Mouse (Mus musculus) embryonic facial prominence, embryonic 10.5 days (tissue): ENCODE results near the gene Alox5. TPM values are rescaled to one million over a fixed set of nuclear protein-coding genes. Genes with fewer than 3 reads are reported as not detected.
"Not testable (repeated sequence)": the region's sequence is repeated elsewhere in the genome, so short reads cannot be mapped to it uniquely, and the experiment has no call there.

Source experiments
- DNase-seq: peaks from one replicate; pipeline ENCODE4 v3.0.0-alpha.2; 2017; ENCODE audit warnings: low spot score
- H3K27ac ChIP-seq: fragments of 300-500 bp; sonication (generic); replicated peaks from 2 replicates; pipeline ENCODE4 v1.5.1; 2016; ENCODE audit warnings: mild to moderate bottlenecking
- H3K27me3 ChIP-seq: fragments of 300-500 bp; sonication (generic); replicated peaks from 2 replicates; pipeline ENCODE4 v1.6.1; 2016; ENCODE audit warnings: low read depth, mild to moderate bottlenecking; ENCODE audit not compliant: poor library complexity, severe bottlenecking
- H3K36me3 ChIP-seq: fragments of 300-500 bp; sonication (generic); replicated peaks from 2 replicates; pipeline ENCODE4 v1.6.1; 2016; ENCODE audit warnings: mild to moderate bottlenecking, moderate library complexity
- H3K4me1 ChIP-seq: fragments of 300-500 bp; sonication (generic); 2 replicates; pipeline ENCODE4 v1.6.1; 2016
- H3K4me3 ChIP-seq: fragments of 300-500 bp; sonication (generic); 2 replicates; pipeline ENCODE4 v1.5.1; 2016; ENCODE audit warnings: mild to moderate bottlenecking, moderate library complexity
- H3K9me3 ChIP-seq: fragments of 300-500 bp; sonication (generic); 2 replicates; pipeline ENCODE4 v1.6.1; 2016; ENCODE audit warnings: mild to moderate bottlenecking
- WGBS: fragments of 180-500 bp; shearing (Covaris S2); methylation state at CpG from one replicate; pipeline ENCODE4 v1.1.7; 2016; 5-methylcytosine and 5-hydroxymethylcytosine counted together
- polyA plus RNA-seq: library from polyadenylated mRNA; unstranded; fragments of >200 nt; fragmentation: Nextera tagmentation; extraction: Ambion mirVana; gene quantifications from 2 replicates; pipeline ENCODE4 v1.2.1, GENCODE M21; 2016

Alox5 gene
- 0.68 and 0.93 TPM in 2 replicates for polyA plus RNA-seq

DNA sequence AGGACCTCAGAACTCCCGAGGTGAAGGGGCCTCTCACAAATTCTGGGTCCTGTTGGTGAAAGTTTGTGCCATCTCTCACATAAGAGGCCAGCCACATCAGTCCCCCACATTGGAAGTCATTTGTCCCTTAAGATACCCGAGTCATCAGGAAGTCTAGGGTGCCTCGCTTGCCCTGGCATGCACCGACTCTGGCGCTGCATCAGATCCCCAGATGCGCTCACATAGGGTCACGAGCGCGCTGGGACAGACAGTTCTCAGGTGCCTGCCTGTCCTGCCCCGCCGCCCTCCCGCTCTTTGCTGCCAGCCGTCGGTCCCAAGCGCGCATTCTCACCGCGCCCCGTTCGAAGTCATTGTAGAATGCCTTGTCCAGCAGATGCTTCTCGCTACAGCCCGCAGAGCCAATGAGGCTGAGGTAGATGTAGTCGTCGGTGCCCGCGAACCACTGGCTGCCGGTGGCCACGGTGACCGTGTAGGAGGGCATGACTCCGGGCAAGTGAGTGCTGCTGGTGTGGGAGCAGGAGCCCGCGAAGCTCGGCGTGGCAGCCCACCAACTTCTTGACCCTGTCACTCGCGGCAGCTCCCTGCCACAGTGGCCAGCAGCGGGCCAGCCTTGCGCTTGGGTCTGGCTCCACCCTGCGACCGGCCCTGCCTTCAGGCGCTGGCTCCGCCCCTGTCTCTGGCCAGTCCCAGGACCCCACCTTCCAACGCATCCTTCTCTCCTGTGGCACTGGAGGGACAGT lies at the start of gene Alox5:
Alox5 (minus strand) TSS at position 635 of the 740 bp plus-strand sequence.
- DNase-seq: peak; percentile 55
- Histone ChIP-seq H3K27ac (no peak within 1 kb of the TSS; the same call in 1 of the 2 replicates), H3K36me3 (no peaks in the 10 kb centered on the region), H3K9me3 (no peaks in the 10 kb centered on the region), H3K4me1 (peaks cover 8% of the 10 kb centered on the region), H3K27me3 (peaks cover 47% of the 10 kb centered on the region), H3K4me3 (peak within 1 kb of the TSS; percentile 61)
- WGBS: 2% methylated on average over 43 of the region's 43 CpGs

DNA sequence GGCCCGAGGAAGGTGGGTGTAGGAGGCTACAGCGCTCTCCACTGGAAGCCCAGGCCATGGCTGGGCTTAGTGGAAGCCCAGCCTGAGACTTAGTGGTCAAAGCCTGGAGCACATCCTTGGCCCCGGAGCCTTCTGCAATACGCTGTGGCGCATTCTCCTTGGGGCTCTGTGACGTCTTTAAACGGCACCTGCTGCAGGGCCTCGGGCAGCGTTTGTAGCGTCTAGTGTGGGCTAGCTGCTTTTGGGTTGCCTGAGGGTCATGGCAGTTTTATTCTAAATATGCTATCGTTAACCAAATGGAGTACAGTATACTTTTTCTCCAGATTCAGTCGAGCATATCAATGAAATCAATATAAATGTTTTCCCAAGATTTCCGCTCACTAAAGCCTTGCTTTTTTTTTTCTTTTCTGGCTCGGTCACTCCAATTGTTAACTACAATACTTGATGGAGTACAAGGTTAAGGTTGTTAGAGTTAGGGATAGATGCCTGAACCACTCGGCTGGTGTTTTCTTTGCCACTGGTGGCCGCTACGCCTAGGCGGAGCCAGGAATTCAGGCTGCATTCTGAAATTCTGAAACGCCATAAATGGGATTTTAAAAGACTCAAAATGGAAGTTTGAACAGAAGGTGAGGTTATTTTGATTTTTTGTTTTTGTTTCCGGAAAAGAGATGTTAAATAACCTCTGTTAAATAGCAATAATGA lies 45.5 kb upstream of the Alox5 start, which contains the start of gene Olfr212:
Olfr212 (plus strand) TSS at position 215 of the 702 bp plus-strand sequence.
- DNase-seq, H3K27ac ChIP-seq, H3K4me3 ChIP-seq, H3K27me3 ChIP-seq, H3K4me1 ChIP-seq, H3K36me3 ChIP-seq: not testable (repeated sequence)
- 92% methylated on average over 20 of the region's 20 CpGs for WGBS
- H3K9me3 ChIP-seq: peaks cover 27% of the 10 kb centered on the region

DNA sequence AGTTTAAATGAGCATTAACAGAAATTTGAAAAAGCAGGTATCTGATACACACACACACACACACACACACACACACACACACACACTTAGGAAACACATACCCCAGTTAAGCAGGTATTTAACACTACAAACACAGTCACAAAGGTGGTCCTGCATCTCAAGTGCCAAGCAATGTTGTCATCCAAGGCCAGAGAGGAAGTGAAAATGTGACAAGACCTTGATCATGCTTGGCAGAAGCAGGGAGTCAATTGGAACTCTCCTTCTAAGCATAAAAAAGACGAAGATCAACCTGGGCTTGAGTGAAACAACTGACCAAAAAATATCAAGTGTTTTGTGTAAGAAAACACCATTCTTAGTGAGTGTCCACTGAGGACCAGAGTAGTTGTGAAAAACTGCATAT lies 35.0 kb upstream of the Alox5 start:
- 84% methylated on average over 1 of the region's 1 CpGs for WGBS
- H3K36me3 ChIP-seq: no peaks in the 10 kb centered on the region
- DNase-seq: no peak

DNA sequence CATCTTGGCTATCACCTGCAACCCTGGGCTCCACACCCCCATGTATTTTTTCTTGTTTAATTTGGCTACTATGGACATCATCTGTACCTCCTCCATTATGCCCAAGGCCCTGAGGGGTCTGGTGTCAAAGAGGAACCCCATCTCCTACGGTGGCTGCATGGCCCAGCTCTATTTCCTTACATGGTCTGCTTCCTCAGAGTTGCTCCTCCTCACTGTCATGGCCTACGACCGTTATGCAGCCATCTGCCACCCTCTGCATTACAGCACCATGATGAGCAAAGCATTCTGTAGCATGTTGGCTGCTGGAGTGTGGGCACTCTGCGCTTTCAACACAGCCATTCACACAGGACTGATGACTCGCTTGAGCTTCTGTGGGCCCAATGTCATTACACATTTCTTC lies 32.8 kb upstream of the Alox5 start:
- DNase-seq: no peak
- Histone ChIP-seq H3K9me3 (no peaks in the 10 kb centered on the region), H3K4me3 (no peak overlapping the region), H3K36me3 (no peaks in the 10 kb centered on the region), H3K27me3 (no peaks in the 10 kb centered on the region), H3K4me1 (no peaks in the 10 kb centered on the region), H3K27ac (no peak overlapping the region)
- 91% methylated on average over 5 of the region's 5 CpGs for WGBS

More for the DNA sequence above, 35.0 kb upstream of the Alox5 start:
- no peaks in the 10 kb centered on the region for H3K4me1 ChIP-seq
- H3K9me3 ChIP-seq: no peaks in the 10 kb centered on the region
- no peak overlapping the region for H3K4me3 ChIP-seq
- H3K27ac ChIP-seq: no peak overlapping the region
- H3K27me3 ChIP-seq: no peaks in the 10 kb centered on the region

DNA sequence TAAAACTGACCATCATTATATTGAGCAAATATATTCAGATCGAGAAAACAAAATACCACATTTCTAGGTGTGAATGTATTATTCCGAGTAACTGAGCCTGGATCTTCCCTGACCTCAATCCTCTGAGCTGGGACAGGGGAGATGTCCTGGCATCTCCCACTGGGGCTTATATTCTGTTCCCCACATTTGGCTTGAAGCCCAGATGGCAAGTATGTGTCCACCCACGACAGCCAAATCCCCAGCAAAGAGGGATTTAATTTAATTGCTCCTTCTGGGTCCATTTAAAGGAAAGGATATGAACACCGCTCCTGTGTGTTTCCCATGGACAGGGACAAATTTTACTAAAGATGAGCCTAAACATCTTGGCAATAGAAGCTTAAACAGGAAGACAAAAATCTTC lies 27.8 kb upstream of the Alox5 start, which contains the start of gene Olfr211:
Olfr211 (plus strand) TSS at position 301 of the 400 bp plus-strand sequence.
- no peaks in the 10 kb centered on the region for H3K36me3 ChIP-seq
- WGBS: 77% methylated on average over 4 of the region's 4 CpGs
- no peaks in the 10 kb centered on the region for H3K9me3 ChIP-seq
- H3K4me3 ChIP-seq: no peak within 1 kb of the TSS
- no peaks in the 10 kb centered on the region for H3K4me1 ChIP-seq
- no peak for DNase-seq
- no peak within 1 kb of the TSS for H3K27ac ChIP-seq
- no peaks in the 10 kb centered on the region for H3K27me3 ChIP-seq

DNA sequence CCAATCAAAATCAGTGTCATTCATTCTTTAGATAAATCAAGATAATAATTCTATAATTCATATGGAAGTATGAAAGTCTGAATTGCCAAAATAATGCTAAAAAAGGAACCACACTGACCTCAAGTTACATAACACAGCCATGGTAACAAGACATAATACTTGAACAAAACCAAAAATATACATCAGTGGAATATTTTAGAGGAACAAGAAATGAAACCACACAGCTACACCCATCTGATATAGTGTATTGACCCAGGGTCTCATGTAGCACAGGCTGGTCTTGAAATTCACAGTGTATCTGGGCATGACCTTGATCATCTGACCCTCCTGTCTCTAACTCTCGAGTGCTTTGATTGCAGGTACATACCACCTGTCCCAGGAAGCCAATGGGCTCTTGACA lies 25.9 kb upstream of the Alox5 start:
- WGBS: 68% methylated on average over 1 of the region's 1 CpGs
- H3K36me3 ChIP-seq: no peaks in the 10 kb centered on the region

DNA sequence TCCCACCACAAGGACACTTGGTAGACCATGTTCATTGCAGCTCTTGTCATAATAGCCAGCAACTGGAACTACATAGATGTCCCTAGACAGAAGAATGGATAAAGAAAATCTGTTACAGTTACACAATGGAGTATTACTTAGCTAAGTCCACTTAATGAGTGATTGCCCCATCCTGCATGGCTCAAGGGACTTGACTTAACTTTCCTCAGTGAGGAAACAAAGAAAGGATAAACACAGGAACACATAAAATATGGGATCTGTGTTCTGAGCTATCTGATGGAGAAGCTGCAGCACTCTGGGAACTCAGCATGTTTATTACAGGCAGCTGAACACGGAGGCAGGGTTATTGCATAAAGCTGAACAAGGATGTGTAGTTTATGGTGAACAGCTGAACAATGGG lies 24.1 kb upstream of the Alox5 start:
- Histone ChIP-seq H3K4me1 (no peaks in the 10 kb centered on the region), H3K27me3 (no peaks in the 10 kb centered on the region), H3K4me3 (no peak overlapping the region), H3K9me3 (no peaks in the 10 kb centered on the region), H3K36me3 (no peaks in the 10 kb centered on the region), H3K27ac (no peak overlapping the region)
- DNase-seq: no peak
- WGBS: 77% methylated on average over 1 of the region's 1 CpGs

More for the DNA sequence above, 25.9 kb upstream of the Alox5 start:
- no peak overlapping the region for H3K4me3 ChIP-seq
- H3K27ac ChIP-seq: no peak overlapping the region
- no peaks in the 10 kb centered on the region for H3K9me3 ChIP-seq
- no peak for DNase-seq
- no peaks in the 10 kb centered on the region for H3K27me3 ChIP-seq
- H3K4me1 ChIP-seq: no peaks in the 10 kb centered on the region

DNA sequence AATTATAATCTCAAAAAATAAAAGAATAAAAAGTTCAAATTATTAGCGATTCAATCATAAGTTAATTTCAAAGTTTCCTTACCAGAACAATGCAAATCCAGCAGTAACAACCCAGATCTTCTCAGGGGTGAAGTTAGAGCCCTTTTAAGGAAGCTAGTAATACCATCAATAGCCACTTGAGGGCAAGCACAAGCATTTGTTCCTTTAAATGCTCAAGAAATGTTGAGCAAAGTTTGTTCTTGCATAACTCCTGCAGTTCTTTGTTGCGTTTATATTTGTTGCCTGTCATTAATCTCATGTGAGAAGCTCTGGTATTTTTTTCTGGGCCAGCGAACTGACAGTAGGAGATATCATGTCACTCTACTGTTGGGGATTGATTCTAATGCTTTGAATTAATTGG lies 7.1 kb upstream of the Alox5 start:
- Histone ChIP-seq H3K4me3 (no peak overlapping the region), H3K36me3 (no peaks in the 10 kb centered on the region), H3K4me1 (no peaks in the 10 kb centered on the region), H3K27ac (no peak overlapping the region), H3K27me3 (no peaks in the 10 kb centered on the region), H3K9me3 (no peaks in the 10 kb centered on the region)
- WGBS: 38% methylated on average over 3 of the region's 3 CpGs
- no peak for DNase-seq

DNA sequence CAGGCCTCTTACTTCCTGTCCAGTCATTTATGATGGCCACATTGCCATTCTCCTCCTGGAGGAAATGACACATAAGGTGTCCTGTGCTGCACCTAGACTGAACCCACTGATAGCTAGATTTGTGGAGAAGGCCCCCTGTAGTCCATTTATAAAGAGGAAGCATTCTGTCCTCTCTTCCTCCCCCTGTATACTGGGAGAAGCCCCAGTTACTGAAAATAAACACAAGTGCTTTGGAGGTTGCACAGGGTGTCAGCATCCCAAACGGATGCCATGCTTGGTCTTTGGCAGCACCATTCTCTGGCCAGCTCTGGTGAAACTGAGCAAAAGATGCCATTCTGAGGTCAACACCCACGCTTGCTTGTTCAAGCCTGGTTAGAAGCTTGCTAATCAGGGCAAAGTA lies 1.7 kb downstream of the Alox5 start:
- Histone ChIP-seq H3K27ac (no peak overlapping the region), H3K27me3 (peaks cover 47% of the 10 kb centered on the region), H3K9me3 (no peaks in the 10 kb centered on the region), H3K4me3 (no peak overlapping the region), H3K4me1 (peaks cover 8% of the 10 kb centered on the region), H3K36me3 (no peaks in the 10 kb centered on the region)
- 64% methylated on average over 2 of the region's 2 CpGs for WGBS
- no peak for DNase-seq

DNA sequence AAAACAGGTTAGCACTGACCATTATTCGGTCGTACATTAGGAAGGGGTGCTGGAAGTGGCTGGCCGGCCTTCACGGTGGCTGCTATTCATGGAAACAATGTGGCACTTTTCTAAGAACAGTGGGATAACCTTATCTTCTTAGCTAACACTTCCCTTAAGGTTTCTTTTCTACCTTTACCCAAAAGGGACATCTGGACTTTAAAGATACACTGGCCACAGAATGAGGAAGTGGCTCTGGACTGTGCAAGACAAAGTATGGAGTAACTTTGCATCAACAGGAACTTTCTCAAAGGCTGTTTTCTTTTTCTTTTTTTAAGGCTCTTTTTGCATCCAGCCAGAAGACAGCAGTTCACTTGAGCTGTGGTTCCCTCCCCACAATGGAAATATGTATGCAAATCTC lies 2.2 kb downstream of the Alox5 start:
- no peak overlapping the region for H3K4me3 ChIP-seq
- DNase-seq: no peak
- H3K36me3 ChIP-seq: no peaks in the 10 kb centered on the region
- 78% methylated on average over 4 of the region's 4 CpGs for WGBS
- peaks cover 47% of the 10 kb centered on the region for H3K27me3 ChIP-seq
- no peak overlapping the region for H3K27ac ChIP-seq
- H3K4me1 ChIP-seq: peaks cover 8% of the 10 kb centered on the region
- H3K9me3 ChIP-seq: no peaks in the 10 kb centered on the region

DNA sequence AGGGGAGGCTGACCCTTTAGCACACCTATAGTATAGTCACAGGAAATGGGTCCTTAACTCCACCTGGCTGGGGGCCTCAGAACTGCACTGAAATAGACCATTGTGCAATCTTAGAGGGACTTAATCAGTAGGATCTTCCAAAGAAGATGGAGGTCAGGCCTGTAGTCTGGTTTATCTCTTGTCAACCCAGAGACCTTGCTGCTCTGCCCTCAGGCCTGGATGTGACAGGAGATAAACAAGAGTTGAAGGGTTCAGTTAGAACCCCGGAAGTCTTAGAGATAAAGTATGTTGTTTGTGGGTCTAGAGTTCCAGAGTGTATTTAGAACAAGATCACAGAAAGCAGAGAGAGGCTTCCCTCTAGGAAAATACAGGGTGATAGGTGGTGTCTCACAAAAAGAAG lies 4.5 kb downstream of the Alox5 start:
- Histone ChIP-seq H3K27me3 (peaks cover 35% of the 10 kb centered on the region), H3K4me1 (peaks cover 8% of the 10 kb centered on the region), H3K36me3 (no peaks in the 10 kb centered on the region), H3K27ac (no peak overlapping the region), H3K9me3 (no peaks in the 10 kb centered on the region), H3K4me3 (no peak overlapping the region)
- WGBS: 86% methylated on average over 1 of the region's 1 CpGs
- DNase-seq: no peak

DNA sequence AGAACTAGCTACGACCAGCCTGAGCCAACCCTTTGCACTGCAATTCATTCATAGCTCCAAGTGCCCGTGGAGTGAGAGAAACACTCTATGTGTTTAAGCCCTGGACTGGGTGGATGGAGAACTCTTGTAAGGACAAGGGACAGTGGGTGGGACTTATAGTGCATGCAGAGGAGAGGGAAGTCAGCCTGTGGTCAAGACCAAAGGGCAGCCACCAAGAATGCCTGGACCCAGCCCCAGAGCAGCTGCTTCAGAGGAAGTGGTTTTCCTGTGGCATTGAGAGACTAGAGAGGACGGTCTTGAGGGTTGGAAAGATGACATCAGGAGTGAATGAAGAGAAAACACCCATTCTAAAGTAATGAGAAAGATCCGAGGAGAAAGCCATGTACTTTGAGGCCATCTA lies 5.2 kb downstream of the Alox5 start:
- no peak overlapping the region for H3K27ac ChIP-seq
- WGBS: 80% methylated on average over 4 of the region's 4 CpGs

DNA sequence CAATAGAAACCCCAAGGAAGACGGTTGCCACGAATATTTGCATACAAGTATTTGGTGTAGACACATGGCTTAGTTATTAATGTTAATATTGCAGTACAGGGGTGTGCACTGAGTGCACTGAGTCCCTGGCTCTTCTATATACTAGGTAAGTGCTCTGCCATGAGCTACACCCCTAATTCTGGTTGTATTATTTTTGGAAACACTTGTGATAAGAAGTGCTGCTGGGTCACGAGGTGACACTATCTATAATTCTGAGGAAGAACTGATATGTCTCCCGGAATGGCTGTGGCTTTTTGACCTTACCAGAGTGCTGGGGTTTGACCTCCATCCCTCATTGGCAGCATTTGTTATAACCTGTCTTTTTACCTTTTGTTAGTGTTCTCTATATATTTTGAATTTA lies 20.1 kb downstream of the Alox5 start:
- H3K4me1 ChIP-seq: no peaks in the 10 kb centered on the region
- DNase-seq: no peak
- WGBS: 83% methylated on average over 4 of the region's 4 CpGs

More for the DNA sequence above, 5.2 kb downstream of the Alox5 start:
- Histone ChIP-seq H3K9me3 (no peaks in the 10 kb centered on the region), H3K36me3 (no peaks in the 10 kb centered on the region), H3K4me3 (no peak overlapping the region), H3K27me3 (peaks cover 28% of the 10 kb centered on the region), H3K4me1 (peaks cover 5% of the 10 kb centered on the region)
- DNase-seq: no peak

More for the DNA sequence above, 20.1 kb downstream of the Alox5 start:
- Histone ChIP-seq H3K4me3 (no peak overlapping the region), H3K27me3 (no peaks in the 10 kb centered on the region), H3K27ac (no peak overlapping the region), H3K9me3 (no peaks in the 10 kb centered on the region), H3K36me3 (no peaks in the 10 kb centered on the region)
